Mouse (Mus musculus): ENCODE measurements at regions not wholly inside any gene's neighbourhood (a gene's known extent, or its start where the extent isn't known, plus 50 kb on each side); places are given as distances from the start of the nearest gene placed in this dataset.

DNA sequence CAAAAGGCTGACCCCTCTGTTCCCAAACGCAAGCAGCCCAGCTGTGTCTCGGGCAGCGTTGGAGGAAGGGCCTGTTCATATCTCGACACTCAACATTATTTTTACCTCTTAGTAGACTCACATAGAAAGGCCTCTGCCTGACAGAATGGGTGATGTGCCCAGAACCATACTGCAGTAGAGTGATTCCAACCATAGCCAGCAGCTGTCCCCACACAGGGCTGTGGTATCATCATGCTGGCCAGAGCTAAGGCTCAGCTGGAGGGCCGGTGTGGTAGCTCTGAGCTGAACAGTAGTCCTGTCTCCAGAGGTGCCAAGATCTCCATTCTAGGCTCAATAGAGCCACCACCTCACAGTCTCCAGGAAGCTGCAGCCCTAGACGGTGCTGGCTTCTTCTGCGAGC lies 437.3 kb downstream of the Matn1 start:
- no peak for DNase-seq

DNA sequence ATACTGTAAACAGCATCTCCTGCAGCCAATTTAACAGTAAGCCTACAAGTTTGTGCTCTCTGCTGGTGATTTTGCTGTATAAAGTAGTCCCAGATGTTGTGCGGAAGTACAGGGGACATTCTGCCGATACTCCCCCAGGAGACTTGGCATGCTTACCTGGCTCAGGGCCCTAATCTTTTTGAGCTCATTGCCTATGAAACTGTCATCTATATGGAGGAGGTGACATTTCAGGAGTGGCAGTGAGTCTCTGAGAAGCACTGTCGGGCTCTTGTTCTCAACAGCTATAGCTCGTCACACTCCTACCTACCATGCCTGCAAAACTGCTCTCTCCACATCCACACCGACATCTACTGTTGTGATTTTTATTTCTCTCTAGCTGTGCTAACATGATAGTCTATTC lies 439.7 kb downstream of the Matn1 start:
- DNase-seq, result no peak

DNA sequence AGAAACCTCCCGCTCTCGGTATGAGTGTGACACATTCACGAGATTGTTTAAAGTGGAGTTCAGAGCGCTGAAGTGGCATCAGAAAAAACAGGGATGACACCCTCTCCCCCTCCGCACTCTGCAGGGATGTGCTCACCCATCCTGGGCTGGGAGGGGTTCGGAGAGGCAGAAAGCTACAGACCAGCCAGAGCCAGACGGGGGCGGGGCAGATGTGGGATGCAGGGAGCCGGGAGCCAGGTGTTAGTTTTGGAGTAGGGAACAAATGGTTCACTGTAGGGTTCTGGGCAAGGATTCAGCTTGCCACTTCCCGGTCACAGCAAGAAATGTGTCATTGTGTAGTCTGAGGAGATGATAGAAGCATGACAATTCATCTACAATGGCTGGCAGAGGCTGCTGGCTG lies 442.8 kb downstream of the Matn1 start:
- DNase-seq, result no peak

DNA sequence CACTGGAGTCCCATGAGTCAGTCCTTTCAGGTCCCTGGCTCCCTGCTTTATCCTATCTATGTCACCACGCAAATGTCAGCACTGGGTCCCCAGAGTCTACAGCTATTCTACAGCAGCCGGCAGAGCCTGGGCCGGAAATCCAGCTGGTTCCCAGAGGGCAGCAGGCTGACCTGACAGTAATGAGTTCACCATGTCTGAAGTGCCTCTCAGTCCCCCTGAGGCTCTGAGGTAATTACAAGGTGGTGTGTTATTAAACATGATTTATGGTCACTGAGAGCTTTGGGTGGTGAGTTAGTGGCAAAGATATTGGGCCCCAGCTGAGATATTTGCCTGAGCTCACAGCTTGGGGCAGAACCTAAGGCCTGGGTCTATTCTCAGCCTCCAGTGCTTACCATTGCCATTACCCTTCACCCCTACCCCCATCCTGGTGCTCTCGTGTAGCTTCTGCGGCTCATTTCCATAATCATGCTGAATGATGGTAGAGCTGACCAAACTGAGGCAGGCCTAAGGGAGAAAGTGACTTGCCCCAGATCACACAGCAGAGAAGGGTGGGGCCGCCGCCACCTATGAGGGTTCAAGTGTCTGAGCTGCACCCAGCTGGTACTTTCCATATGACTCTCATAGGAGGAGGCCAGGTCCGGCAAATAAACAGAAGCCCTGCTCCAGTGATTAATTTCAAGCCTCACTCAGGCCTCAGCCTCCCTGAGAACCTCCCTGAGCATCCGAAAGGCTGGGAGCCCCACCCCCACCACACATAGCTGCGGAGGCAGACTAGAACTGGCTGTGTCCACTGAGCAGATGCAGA lies 446.8 kb downstream of the Ptpru start:
- no peak for DNase-seq

DNA sequence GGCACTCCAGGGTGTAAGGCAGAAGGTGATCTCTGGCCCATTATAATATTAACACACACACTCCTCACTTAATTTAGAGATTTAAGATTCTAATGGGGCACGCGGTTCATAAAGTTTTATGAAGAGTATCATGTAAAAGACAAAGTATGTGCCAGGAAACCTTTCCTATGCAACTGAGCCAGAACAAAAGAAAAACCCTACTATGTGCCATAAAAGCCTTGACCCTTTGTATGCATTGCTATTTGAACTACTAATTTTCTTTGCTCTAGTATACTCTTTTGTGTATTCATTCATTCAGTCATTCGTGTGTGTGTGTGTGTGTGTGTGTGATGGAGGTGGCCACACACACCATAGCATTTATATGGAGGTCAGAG lies 446.2 kb downstream of the Ptpru start:
- no peak for DNase-seq

DNA sequence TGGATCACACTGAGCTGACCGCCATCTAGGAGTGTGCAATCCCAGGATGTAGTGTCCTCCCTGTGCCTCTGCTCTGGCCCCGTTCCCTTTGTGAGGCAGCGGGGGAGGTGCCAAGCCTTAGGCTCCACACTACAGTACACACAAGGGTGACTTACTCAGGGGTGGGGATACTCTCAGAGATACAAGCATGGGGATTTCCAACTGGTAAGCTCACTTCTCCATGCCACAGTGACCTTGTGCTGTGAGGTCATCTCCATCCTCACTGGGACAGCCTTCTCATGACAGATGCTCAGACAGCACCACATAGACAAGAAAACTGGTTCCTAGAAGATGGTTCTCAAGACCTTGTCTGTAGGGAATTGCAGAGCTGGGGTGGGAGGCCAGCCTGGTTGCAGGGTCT lies 445.6 kb downstream of the Ptpru start:
- DNase-seq, result no peak

DNA sequence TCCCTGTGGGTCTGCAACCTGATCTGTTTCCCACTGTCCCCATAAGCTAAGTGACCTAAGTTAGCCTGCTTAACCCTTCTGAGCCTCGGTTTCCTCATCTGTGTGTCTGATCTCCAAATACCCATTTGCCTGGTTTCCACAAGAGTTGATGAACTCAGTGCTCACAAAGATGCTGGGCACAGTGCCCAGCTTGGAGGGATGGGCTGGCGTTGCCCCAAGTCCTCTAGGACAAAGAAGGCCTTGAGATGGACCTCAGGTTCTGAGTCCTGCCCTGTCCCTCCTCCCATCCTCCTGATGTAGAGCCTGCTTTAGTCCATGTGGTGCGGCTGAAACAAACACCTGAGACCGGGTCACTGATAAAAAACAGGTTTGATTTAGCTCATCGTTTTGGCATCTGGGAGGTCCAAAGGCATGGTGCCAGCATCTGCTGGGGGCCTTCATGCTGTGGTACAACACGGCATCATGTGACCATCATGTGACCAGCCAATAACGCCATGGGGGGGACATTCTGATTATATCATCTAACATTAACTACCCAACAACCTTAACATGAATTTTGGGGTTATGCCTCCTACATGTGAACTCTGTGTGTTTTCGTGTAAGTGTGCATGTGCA lies 441.8 kb downstream of the Ptpru start:
- DNase-seq, result no peak

DNA sequence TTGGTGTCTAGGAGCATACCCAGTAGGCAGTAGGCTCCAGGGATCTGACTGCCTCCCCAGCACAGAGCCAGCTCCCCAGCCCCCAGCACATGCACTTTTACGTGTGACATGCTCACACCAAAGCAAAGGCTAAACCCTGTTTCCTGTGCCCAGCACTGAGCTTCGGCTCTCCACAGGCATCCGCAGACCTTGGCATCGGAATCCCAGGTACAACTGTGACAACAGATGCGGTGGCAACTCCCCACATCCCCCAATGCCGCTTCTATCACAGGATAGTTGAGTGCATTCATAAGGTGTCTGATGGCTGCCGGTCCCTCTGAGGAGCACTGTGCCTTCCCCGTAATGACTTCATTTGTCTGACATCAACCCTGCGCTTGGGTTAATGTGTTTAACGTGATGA lies 440.9 kb downstream of the Ptpru start:
- no peak for DNase-seq

DNA sequence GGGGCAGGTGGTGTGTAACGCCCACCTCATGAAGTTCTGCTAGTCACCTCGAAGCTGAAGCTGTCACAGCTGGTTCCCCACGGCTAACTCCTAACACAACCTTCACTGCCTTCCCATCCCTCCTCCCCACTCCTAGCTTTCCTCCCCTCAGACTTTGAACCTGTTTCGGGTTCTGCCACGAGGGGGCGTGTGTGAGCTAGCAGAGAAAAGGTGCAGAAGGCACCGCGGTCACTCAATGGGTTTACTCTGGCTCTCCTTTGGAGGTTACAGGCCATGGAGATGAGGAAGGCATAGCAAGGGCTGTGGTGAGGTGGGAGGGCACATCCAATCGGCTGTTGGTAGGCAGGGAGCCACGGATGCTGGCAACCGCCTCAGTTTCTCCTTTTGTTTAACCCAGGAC lies 437.3 kb downstream of the Ptpru start:
- DNase-seq, result peak in 1 of 2 experiments; percentile 10

DNA sequence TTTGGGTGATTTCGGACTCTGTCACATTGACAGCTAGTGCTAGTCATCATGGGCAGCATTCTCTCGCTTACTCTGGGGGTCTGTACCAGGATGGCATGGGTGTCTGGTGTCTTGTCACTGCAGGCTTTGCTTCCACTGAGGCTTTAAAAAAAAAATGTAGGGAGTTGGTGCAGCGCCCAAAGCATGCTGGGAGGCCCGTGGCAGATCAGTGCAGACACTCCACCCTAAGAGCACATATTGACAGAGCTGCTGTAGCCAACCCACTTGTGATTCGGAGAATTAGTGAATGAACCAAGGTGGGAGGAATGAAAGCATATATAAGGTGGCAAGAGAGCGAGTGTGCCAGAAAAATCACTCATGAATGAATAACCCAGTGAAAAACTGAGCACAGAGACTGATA lies 436.8 kb downstream of the Ptpru start:
- DNase-seq, result no peak

DNA sequence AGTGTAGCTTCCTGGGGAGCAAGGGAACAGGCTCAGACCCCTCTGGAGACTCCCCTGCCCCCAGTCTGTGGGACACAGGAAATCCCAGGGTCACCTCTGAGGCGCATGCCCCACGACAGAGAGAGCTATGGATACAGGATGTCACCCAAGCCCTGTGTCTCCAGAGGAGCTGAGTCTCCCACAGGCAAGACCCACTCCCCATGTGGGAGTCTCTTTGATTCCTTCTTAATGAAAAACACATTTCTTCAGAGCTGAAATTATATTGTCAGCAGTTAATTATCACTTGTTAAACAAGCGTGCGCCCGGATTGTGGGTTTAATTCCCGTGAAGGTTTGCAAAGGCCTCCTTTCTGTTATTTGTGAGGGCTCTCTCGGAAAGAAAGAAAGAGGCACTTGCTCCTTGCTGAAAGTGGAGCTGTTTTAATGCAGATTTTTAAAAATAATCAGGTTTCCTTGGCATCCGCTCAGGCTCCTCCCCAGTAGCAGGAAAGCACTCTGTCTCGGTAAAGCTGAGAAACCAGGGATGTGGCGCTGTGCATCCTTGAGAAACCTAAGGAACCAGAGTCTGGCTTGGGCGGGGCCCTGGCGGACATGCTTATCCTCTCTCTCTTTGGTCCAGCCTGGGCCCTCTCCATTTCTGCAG lies 432.6 kb downstream of the Ptpru start:
- DNase-seq, result no peak

DNA sequence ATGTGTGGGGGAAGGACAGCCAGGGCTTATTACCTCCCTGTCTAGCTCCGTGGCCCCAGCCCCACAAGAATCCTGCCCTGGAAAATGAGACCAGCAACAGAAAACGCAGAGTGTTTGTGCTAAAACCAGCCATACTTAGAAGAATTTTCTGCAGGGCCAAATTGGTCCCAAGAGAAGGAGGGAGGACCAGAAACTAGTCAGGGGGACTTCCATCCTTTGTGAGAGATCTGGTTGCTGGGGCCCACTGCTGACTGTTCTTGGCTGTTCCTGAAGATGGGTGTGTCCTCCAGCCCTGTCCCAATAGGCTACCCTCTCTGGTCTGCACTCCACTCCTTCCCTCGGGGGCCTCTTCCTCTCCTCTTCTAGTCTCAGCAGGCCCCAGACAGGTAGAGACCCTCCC lies 430.6 kb downstream of the Ptpru start:
- DNase-seq, result no peak

DNA sequence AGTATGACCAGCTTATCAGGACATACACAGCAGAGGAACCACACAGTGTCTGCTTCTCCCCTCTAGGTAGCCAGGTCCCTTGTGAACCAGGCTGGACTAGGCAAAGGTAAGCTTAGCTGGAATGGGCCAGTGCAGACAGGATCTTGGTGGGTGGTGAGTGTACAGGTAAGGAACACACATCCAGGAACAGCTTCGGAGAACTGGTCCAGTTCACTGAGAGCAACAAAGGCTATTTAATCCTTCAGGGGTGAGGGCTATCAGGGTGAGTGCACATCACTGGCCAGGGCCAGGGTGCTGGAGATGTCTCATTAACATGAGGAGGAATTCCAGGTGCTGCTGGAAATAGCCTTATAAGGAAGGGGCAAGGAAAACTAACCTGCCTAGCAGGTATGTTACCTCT lies 429.4 kb downstream of the Ptpru start:
- no peak for DNase-seq

DNA sequence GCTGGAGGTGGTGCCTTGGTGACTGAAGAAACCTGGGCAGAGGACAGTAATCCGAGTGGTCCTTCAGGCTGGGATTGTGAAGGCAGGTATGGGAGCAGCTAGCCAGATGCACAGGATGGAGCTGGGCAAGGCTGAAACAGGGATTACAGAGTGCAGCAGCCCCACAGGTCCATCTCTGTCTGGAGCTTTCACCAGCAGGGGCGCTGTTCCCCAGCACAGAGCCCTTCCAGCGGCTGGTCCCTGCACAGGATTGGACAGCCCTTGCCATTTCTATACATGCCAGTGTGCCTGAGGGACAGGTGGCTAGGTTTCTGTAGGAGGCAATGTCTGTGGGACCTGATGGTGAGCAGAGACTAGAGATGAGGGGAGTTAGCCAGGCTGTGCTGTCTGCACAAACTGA lies 428.3 kb downstream of the Ptpru start:
- peak in 1 of 2 experiments; percentile 5 for DNase-seq

DNA sequence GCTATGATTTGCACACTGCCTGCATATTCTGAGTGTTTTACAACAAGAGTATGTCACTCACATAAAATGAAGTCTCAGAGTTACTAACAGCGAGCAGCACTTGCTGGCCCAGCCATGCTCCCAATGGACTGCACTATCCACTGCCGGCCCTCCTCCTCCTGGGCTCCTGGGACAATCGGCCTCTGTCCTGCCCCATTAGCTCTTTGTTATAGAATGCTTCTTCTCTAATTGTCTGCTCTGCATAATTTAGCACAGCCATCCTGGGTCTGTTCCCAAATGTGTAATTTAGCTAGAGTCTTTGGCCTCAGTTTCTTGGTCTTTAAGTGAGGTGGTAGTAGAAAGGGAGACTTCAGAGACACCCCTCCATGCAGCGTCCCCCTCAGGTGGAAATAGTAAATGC lies 426.2 kb downstream of the Ptpru start:
- DNase-seq, result no peak

DNA sequence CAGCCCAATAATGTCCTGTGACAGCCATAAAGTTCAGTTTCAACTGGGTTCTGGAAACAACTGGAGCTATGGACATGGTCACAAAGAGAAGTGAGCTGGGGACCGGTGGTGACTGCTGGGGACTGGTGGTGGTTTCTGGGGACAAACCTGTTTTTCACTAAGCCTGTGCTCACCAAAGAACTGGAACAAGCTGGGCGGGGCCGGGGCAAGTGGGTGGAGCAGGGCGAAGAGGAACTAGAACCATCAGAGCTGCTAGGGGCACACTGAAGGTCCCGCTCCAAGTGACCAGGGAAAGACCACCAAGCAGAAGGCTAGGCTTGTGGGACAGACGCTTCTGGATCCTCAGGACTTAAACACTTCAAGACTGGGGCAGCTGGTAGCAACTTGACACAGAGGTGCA lies 424.7 kb downstream of the Ptpru start:
- DNase-seq, result no peak

DNA sequence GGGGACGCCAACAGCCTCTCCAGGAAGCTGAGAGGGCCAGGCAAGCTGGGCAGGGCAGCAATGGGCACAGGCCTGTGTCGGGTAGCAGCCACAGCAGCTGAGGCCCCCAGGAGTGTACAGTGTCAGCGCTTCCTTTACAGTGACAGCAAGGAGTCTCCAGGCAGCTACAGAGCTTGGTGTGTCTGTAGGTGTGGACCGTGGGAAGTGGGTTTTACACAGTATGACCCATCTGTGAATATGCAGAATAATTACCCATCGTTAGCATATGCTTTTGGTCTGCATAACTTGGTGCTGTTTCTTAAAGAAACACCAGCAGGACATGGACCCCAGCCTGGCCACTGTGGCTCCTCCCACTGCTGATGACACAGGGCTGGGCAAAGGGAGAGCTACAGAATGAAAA lies 422.6 kb downstream of the Ptpru start:
- DNase-seq, result no peak

DNA sequence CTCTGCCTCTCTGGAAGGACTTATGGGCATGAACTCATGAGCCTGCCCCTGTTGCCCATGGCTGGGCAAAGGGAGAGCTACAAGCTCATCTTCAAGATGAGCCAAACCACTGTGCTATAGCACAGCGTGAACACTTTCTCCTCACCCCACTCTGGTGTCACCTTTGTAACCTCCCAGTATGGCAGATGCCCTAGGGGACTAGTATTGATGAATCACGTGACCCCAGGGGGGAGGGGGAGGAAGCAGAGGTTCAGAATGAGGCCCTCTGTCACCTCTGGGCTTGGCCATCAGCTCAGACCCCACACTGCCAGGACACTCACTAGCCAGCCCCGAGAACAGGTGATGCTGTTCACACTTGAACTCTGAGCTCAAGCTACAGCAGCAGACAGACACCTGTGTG lies 421.9 kb downstream of the Ptpru start:
- no peak for DNase-seq

DNA sequence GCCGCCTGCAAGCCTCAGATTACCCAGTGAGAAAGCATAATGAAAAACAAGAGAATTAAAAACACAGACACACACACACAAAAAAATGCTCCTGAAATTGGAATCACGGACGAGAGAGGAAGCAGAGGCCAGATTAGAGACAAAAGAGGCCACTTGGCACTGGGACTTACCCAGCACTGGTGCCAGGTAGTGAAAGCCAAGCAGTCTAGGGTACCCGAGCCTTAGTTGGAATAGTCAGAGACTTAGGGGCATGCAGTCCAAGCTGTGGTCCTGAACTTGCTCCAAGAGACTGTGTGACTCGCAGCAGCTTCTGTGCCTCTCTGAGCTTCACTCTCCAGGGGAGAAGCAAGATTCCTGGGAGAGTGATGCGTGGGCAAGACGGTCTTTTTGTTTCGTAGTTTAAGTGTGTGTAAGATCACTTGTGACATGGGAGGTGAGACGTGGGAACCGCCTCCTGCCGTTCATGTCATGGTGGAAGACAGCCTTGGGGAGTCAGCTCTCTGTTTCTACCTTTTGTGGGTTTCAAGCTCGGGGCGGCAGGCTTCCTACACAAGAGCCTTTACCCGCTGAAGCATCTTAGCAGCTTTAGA lies 420.8 kb downstream of the Ptpru start:
- DNase-seq, result no peak

DNA sequence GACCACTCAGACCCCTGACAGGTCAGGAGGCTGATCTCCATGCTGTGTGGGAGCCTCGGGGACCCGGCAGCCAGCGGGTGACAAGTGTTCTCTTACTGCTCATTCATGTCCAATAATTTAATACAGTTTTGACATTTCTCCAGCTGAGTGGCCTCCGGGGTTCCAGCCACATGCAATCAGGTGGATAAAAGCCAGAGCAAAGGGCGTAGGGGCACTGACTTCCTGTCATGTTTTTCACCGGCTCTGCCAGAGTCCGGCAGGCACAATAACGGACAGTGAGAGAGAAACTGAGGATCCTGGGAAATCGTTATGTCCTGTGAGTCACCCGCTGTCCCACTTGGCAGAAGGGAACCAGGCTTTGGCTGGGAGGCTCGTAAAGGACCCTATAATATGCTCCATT lies 412.8 kb downstream of the Ptpru start:
- no peak for DNase-seq

DNA sequence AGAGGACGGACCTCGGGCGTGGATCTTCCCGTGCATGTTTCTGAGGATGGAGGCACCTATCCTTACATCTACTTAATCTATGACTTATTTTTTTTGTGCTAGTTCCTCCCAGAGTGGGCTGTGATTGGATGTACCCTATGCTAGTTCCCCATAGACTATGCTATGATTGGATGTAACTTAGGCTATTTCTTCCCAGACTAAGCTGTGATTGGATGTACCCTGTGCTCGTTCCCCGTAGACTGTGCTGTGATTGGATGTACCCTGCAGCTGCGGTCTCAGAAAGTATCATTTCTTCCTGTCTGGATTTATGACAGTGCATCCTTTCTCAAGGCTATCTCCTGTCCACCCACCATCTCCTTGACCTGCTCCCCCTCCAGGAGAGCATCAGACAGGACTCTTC lies 410.2 kb downstream of the Ptpru start:
- DNase-seq, result no peak

DNA sequence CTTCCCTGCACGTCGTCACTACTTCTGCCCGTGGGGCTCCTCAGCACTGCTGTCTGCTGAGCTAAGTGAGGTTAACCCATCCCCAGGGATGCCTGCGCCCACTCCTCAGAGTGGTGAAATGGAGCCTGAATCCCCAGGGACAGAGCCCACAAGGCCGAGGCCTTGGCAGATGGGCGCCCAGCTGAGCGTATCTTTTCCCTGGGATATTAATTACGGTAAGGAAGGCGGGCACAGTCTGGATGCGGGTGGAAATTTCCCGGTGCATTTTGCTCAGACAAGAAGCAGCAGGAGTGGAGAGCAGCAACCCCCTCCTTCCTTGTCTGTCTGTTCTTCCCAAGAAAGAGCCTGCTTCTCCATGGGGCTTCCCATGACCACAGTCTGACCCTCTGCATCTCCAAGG lies 408.7 kb downstream of the Ptpru start:
- no peak for DNase-seq

DNA sequence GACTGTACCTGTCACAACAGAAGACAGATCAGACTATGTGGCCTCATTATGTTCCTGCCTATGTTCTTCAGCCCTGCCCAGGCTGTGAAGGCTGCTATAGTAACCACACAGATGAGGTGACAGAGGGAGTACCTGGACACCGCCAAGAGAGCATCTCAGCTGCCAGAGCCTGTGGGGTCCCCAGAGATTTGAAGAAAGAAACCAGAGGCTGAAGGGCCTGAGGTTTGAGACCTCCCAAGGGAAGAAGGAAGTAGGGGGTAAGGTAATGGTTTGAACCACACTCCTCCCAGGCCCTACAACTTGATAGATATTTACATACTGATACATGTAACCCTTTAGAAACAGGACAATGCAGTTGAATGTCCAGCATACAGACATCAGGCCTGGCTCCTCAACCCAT lies 407.7 kb downstream of the Ptpru start:
- no peak for DNase-seq

DNA sequence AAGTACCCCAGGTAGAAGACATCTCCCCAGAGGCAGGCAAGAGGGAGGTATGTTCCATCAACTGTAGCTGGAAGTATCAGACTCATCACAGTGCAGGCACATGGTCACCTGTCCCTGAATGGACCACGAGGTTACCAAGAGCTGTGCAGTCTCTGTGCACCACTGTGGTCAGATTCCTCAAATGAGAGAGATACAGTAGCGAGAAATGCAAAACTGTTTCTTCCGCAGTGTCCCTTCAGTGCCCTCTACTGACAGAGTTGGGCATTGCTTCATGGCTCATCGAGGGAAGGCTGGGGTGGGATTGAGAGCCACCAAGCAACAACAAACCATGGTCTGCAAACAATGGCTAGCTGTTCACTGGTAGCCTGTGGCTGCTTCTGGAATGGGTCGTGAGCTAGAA lies 406.9 kb downstream of the Ptpru start:
- peak in 1 of 2 experiments; percentile 30 for DNase-seq
